Mouse (Mus musculus) heart, adult 2 months (tissue): Measurements from ENCODE around the gene Aldh1l2. TPM values are rescaled to one million over a fixed set of nuclear protein-coding genes. Genes with fewer than 3 reads are reported as not detected.
A peak's percentile ranks its signal among the peaks of the same experiment; 100 is the strongest.

Experiments
- DNase-seq, 2 experiments: peaks; one replicate each; pipeline ENCODE4 v3.0.0; 2021
- H3K27ac ChIP-seq: fragments of 200-600 bp; 2 replicates; pipeline ENCODE4 v1.8.1; 2022
- H3K27me3 ChIP-seq: fragments of 200-500 bp; 2 replicates; pipeline ENCODE4 v1.6.1; 2012; ENCODE audit warnings: mild to moderate bottlenecking, low read length, inconsistent platforms, mixed read lengths; ENCODE audit not compliant: control insufficient read depth, insufficient read depth
- H3K36me3 ChIP-seq: fragments of 200-500 bp; 2 replicates; pipeline ENCODE4 v1.6.1; 2012; ENCODE audit warnings: low read length, inconsistent platforms; ENCODE audit not compliant: control insufficient read depth, insufficient read depth
- H3K4me1 ChIP-seq: fragments of 200-500 bp; 2 replicates; pipeline ENCODE4 v1.6.1; 2011; ENCODE audit warnings: low read length; ENCODE audit not compliant: control insufficient read depth, insufficient read depth
- H3K4me3 ChIP-seq: fragments of 200-600 bp; 2 replicates; pipeline ENCODE4 v1.8.1; 2022
- H3K79me2 ChIP-seq: fragments of 200-500 bp; replicated peaks from 2 replicates; pipeline ENCODE4 v1.6.1; 2012; ENCODE audit warnings: mild to moderate bottlenecking, inconsistent platforms, low read length, moderate library complexity, mixed read lengths; ENCODE audit not compliant: control insufficient read depth, insufficient read depth
- H3K9ac ChIP-seq: fragments of 200-500 bp; 2 replicates; pipeline ENCODE4 v1.6.1; 2012; ENCODE audit warnings: low read depth, mild to moderate bottlenecking, control low read depth, inconsistent platforms, low read length, mixed read lengths
- CTCF ChIP-seq: fragments of 200-600 bp; IDR thresholded peaks from 2 replicates; pipeline ENCODE4 v1.8.1; 2022; ENCODE audit warnings: antibody characterized with exemption, mild to moderate bottlenecking, moderate library complexity
- EP300 ChIP-seq: fragments of 200-500 bp; IDR thresholded peaks from 2 replicates; pipeline ENCODE4 v1.6.1; 2011; ENCODE audit warnings: low read depth, low read length, control low read depth; ENCODE audit not compliant: insufficient read depth
- POLR2A ChIP-seq: fragments of 200-500 bp; IDR thresholded peaks from 2 replicates; pipeline ENCODE4 v1.6.1; 2011; ENCODE audit warnings: mild to moderate bottlenecking, low read depth, low read length, control low read depth; ENCODE audit not compliant: insufficient read depth
- WGBS: fragments of 180-500 bp; shearing (Covaris S2); methylation state at CpG from one replicate; pipeline ENCODE4 v1.1.7; 2018; 5-methylcytosine and 5-hydroxymethylcytosine counted together
- intact Hi-C: fragments of 180-260 bp; cut with DNase I; formaldehyde crosslinking; loops from one replicate; pipeline ENCODE4 v1.15.1; 2025
- polyA plus RNA-seq: library from polyadenylated mRNA; depleted of rRNA; stranded (reverse); fragments of >200 nt; gene quantifications from 2 replicates; pipeline ENCODE4 v1.2.3, GENCODE M21; 2012
- total RNA-seq, 2 experiments: library from RNA; stranded (reverse); gene quantifications; 2 replicates each; pipeline ENCODE4 v1.2.3; 2021

The Aldh1l2 gene
- total and polyA plus RNA-seq, 3 experiments, result 4.2 to 12.3 (median 9.9) TPM

DNA sequence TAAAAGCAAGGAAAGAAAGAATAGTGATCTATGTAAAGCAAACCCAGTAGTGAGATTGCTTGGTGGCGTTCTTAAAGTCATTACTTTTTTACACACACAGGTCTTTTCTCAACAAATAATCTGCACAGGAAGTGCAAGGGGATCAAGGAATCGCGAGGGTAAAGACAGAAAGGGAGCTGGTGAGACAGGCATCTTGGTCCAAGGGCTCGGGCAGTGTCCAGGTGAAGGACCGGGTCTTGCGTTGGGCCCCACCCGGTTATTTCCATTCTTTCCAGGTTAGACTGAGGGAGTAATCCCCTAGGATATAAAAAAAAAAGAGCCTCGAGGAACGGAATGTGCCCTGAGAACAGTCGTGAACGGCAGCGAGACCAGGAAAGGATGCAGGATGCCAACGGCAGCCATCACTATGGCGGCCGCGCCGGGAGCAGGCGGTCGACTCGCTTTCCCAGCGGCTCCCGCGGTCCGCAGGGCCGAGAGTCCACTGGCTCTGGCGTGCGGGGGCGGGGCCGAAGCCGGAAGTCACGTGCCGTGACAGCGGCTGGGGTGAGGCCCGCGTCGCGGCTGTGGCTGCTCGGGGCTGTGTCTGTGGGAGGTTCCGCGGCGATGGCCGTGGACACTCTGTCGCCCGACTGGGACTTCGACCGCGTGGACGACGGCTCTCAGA, 9.6 kb upstream of the Aldh1l2 start, which contains the start of gene Washc4:
Gene Washc4 (plus strand): TSS at position 314 of the 664 bp plus-strand sequence.
- Histone ChIP-seq H3K27ac (peak within 1 kb of the TSS; percentile 93), H3K36me3 (peaks cover 8% of the 10 kb centered on the region; the same call in 1 of the 2 replicates), H3K9ac (peak within 1 kb of the TSS; percentile 99), H3K79me2 (peaks cover 3% of the 10 kb centered on the region), H3K27me3 (no peaks in the 10 kb centered on the region), H3K4me1 (peaks cover 1% of the 10 kb centered on the region), H3K4me3 (peak within 1 kb of the TSS; percentile 79)
- WGBS, result 2% methylated on average over 49 of the region's 49 CpGs
- intact Hi-C loops, result loop anchor here (2.0 to 10.0 kb wide), 3 partner anchors 59 to 181 kb away; partner anchors contain the start of genes Appl2 and D10Wsu102e
- TF ChIP-seq EP300 (no peak), POLR2A (peak; percentile 88; the same call in 1 of the 2 replicates)
- peak; percentile 97 to 98 for DNase-seq

DNA sequence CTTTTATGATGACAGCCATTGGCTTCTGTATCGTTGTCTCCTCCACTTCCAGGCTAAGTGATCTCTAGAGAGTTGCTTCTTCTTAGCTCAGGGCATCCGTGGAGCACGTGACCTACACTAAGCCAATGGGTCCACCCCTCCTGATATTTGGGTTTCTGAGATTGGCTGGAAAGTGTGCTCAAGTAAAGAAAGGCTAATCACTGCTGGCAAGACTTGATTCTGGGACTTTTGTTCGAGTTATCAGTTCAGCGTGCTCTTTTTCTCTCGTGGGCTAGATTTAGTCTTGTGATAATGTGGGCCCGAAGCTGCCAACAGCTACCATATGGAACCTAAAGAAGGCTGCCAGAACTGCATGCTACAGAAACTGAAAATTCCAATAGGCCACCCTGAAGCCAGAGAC, 8.3 kb upstream of the Aldh1l2 start:
- Histone ChIP-seq H3K36me3 (peaks cover 8% of the 10 kb centered on the region; the same call in 1 of the 2 replicates), H3K4me1 (peaks cover 1% of the 10 kb centered on the region), H3K27ac (no peak overlapping the region), H3K4me3 (no peak overlapping the region), H3K27me3 (no peaks in the 10 kb centered on the region), H3K9ac (no peak overlapping the region), H3K79me2 (peaks cover 3% of the 10 kb centered on the region)
- WGBS, result 71% methylated on average over 7 of the region's 7 CpGs
- TF ChIP-seq CTCF, result no peak
- TF ChIP-seq EP300, result no peak
- no peak for TF ChIP-seq POLR2A
- intact Hi-C loops, result loop anchor here (5.0 to 10.0 kb wide), 2 partner anchors 57 to 180 kb away; partner anchors contain the start of gene D10Wsu102e
- no peak for DNase-seq

DNA sequence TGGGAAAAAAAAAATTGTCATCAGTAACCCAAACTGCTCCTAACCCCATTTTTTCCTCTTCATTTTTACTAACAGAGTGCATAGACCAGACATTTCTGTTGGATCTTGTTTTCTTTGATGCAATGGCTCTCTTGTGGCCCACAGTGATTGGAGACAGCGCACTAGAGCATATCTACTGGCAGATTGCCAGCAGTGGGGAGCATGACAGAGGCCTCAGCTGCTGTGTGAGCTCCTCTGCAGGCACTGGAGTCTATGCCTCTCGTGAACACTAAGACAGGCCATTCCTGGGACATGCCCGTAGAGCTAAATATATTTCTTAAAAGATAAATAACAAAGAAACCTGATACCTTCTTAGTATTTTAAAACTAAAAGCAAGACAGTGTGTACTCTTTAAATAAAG, 6.2 kb upstream of the Aldh1l2 start:
- Histone ChIP-seq H3K79me2 (peaks cover 3% of the 10 kb centered on the region), H3K4me1 (peaks cover 1% of the 10 kb centered on the region), H3K27ac (no peak overlapping the region), H3K36me3 (peaks cover 3% of the 10 kb centered on the region; the same call in 1 of the 2 replicates), H3K27me3 (no peaks in the 10 kb centered on the region), H3K4me3 (no peak overlapping the region), H3K9ac (no peak overlapping the region)
- intact Hi-C loops, result loop anchor here (5.0 to 10.0 kb wide), 2 partner anchors 55 to 178 kb away; partner anchors contain the start of gene D10Wsu102e
- TF ChIP-seq POLR2A (no peak), EP300 (no peak), CTCF (no peak)
- no peak for DNase-seq
- WGBS, result 16% methylated on average over 3 of the region's 3 CpGs

DNA sequence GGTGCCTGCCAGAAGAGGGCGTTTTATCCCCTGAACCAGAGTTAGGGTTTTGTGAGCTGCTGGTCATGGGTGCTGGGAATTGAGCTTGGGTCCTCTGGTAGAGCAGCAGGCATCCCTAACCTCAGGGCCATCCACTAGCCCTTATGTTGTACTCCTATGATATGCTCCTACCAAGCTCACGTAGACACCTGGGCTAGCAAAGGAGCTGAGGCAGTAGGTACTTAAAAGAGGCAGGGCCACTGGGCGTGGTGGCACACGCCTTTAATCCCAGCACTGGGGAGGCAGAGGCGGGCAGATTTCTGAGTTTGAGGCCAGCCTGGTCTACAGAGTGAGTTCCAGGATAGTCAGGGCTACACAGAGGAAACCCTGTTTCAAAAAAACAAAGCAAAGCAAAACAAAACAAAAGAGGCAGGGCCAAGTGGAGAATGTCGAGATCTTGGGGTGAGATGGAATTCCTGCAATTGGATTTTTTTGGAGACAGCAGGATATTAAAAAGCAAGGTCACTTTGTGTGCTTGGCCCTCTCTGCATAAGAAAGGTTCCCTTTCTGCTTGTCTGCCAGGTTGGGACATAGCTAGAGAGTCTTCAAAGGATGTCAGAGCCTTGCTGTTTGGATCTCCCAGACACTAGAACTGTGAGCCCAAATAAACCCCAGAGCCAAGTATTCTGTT, 5.5 kb upstream of the Aldh1l2 start:
- Histone ChIP-seq H3K27me3 (no peaks in the 10 kb centered on the region), H3K4me1 (peaks cover 1% of the 10 kb centered on the region), H3K36me3 (no peaks in the 10 kb centered on the region), H3K9ac (no peak overlapping the region), H3K27ac (no peak overlapping the region), H3K4me3 (no peak overlapping the region), H3K79me2 (peaks cover 3% of the 10 kb centered on the region)
- no peak for DNase-seq
- intact Hi-C loops, result no loop called here
- TF ChIP-seq EP300, result no peak
- no peak for TF ChIP-seq CTCF
- no peak for TF ChIP-seq POLR2A
- 75% methylated on average over 6 of the region's 6 CpGs for WGBS

DNA sequence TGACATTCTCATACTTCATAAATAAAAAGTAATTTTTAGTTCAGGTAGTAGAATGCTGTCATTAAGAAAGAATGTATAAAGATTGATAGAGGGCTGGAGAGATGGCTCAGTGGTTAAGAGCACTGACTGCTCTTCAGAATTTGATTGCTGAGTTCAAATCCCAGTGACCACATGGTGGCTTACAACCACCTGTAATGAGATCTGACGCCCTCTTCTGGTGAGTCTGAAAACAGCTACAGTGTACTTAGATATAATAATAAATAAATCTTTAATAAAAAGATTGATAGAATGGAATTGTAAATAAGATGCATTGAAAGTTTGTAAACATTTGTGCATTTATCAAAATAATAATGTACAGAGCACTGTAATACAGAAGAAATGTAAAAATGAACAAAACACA, 2.5 kb upstream of the Aldh1l2 start:
- Histone ChIP-seq H3K9ac (no peak overlapping the region), H3K27ac (no peak overlapping the region), H3K4me3 (no peak overlapping the region), H3K79me2 (no peaks in the 10 kb centered on the region), H3K4me1 (no peaks in the 10 kb centered on the region; the same call in none of the 2 replicates), H3K36me3 (no peaks in the 10 kb centered on the region), H3K27me3 (no peaks in the 10 kb centered on the region)
- intact Hi-C loops, result no loop called here
- 9% methylated on average over 1 of the region's 1 CpGs for WGBS
- DNase-seq, result no peak
- TF ChIP-seq POLR2A, result no peak
- peak; percentile 51 for TF ChIP-seq CTCF
- no peak for TF ChIP-seq EP300
